Mouse (Mus musculus): ENCODE data around the gene Dnah1.

The Dnah1 gene

GRCm38 (mm10) chr14:31323849-31324792 lies at the start of gene Dnah1:
Gene Dnah1, minus strand, starts transcription at chr14:31323896.
- peak in 1 of 2 experiments; percentile 22 for DNase-seq (ENCODE audit: low spot score in 2 of 2)

GRCm38 (mm10) chr14:31369377-31369776 lies 45.7 kb upstream of the Dnah1 start:
- DNase-seq (ENCODE audit: low spot score in 2 of 2) = no peak

- no peak for DNase-seq (ENCODE audit: low spot score in 2 of 2)
Observed at GRCm38 (mm10) chr14:31367951-31368350, 44.3 kb upstream of the Dnah1 start.

GRCm38 (mm10) chr14:31365350-31365749 lies 41.7 kb upstream of the Dnah1 start:
- no peak for DNase-seq (ENCODE audit: low spot score in 2 of 2)

- no peak for DNase-seq (ENCODE audit: low spot score in 2 of 2)
Observed at GRCm38 (mm10) chr14:31364589-31364988, 40.9 kb upstream of the Dnah1 start.

GRCm38 (mm10) chr14:31362236-31362635 lies 38.5 kb upstream of the Dnah1 start:
- DNase-seq (ENCODE audit: low spot score in 2 of 2) = no peak

GRCm38 (mm10) chr14:31345367-31345766 lies 21.7 kb upstream of the Dnah1 start:
- DNase-seq (ENCODE audit: low spot score in 2 of 2) = no peak

- no peak for DNase-seq (ENCODE audit: low spot score in 2 of 2)
Observed at GRCm38 (mm10) chr14:31343241-31343640, 19.5 kb upstream of the Dnah1 start.

GRCm38 (mm10) chr14:31337947-31338346 lies 14.3 kb upstream of the Dnah1 start:
- no peak for DNase-seq (ENCODE audit: low spot score in 2 of 2)

GRCm38 (mm10) chr14:31337406-31337805 lies 13.7 kb upstream of the Dnah1 start:
- DNase-seq (ENCODE audit: low spot score in 2 of 2) = no peak

GRCm38 (mm10) chr14:31336369-31337155 lies 12.9 kb upstream of the Dnah1 start, which contains the start of gene Capn7:
Gene Capn7, plus strand, starts transcription at chr14:31336638.
- DNase-seq (ENCODE audit: low spot score in 2 of 2) = peak; percentile 94 to 97

GRCm38 (mm10) chr14:31335765-31336164 lies 12.1 kb upstream of the Dnah1 start:
- no peak for DNase-seq (ENCODE audit: low spot score in 2 of 2)

GRCm38 (mm10) chr14:31330957-31331356 lies 7.3 kb upstream of the Dnah1 start:
- no peak for DNase-seq (ENCODE audit: low spot score in 2 of 2)

GRCm38 (mm10) chr14:31329741-31330140 lies 6.0 kb upstream of the Dnah1 start:
- no peak for DNase-seq (ENCODE audit: low spot score in 2 of 2)

GRCm38 (mm10) chr14:31327681-31328080 lies 4.0 kb upstream of the Dnah1 start:
- no peak for DNase-seq (ENCODE audit: low spot score in 2 of 2)

- no peak for DNase-seq (ENCODE audit: low spot score in 2 of 2)
Observed at GRCm38 (mm10) chr14:31327196-31327595, 3.5 kb upstream of the Dnah1 start.

- DNase-seq (ENCODE audit: low spot score in 2 of 2) = no peak
Observed at GRCm38 (mm10) chr14:31326770-31327169, 3.1 kb upstream of the Dnah1 start.

- DNase-seq (ENCODE audit: low spot score in 2 of 2) = no peak
Observed at GRCm38 (mm10) chr14:31325551-31325950, 1.9 kb upstream of the Dnah1 start.

- DNase-seq (ENCODE audit: low spot score in 2 of 2) = no peak
Observed at GRCm38 (mm10) chr14:31324851-31325250, 1.2 kb upstream of the Dnah1 start.

GRCm38 (mm10) chr14:31323189-31323588 lies 507 bp downstream of the Dnah1 start:
- DNase-seq (ENCODE audit: low spot score in 2 of 2) = no peak

- DNase-seq (ENCODE audit: low spot score in 2 of 2) = no peak
Observed at GRCm38 (mm10) chr14:31322191-31322590, 1.5 kb downstream of the Dnah1 start.

GRCm38 (mm10) chr14:31321181-31321580 lies 2.5 kb downstream of the Dnah1 start:
- no peak for DNase-seq (ENCODE audit: low spot score in 2 of 2)
